Mouse (Mus musculus) liver, embryonic 15.5 days (tissue): ENCODE data around the gene Fgf10. TPM values are rescaled to one million over a fixed set of nuclear protein-coding genes. Genes with fewer than 3 reads are reported as not detected.

Experiments
- ATAC-seq: fragments of 200-750 bp; cut with Nextera tagmentation; 2 replicates; pipeline ENCODE4 v1.8.0; 2017; ENCODE audit warnings: moderate number of reproducible peaks, mild to moderate bottlenecking, moderate library complexity; ENCODE audit not compliant: insufficient read depth
- H3K27ac ChIP-seq: fragments of 300-500 bp; sonication (generic); replicated peaks from 2 replicates; pipeline ENCODE4 v1.5.1; 2015; ENCODE audit warnings: mild to moderate bottlenecking, inconsistent platforms
- H3K27me3 ChIP-seq: fragments of 300-500 bp; sonication (generic); 2 replicates; pipeline ENCODE4 v1.6.1; 2015; ENCODE audit warnings: mild to moderate bottlenecking, inconsistent platforms
- H3K36me3 ChIP-seq: fragments of 300-500 bp; sonication (generic); replicated peaks from 2 replicates; pipeline ENCODE4 v1.6.1; 2015; ENCODE audit warnings: moderate library complexity, mild to moderate bottlenecking, inconsistent platforms
- H3K4me1 ChIP-seq: fragments of 300-500 bp; sonication (generic); replicated peaks from 2 replicates; pipeline ENCODE4 v1.6.1; 2015; ENCODE audit warnings: inconsistent platforms
- H3K4me2 ChIP-seq: fragments of 300-500 bp; sonication (generic); 2 replicates; pipeline ENCODE4 v1.6.1; 2015; ENCODE audit warnings: moderate library complexity, mild to moderate bottlenecking, inconsistent platforms
- H3K4me3 ChIP-seq: fragments of 300-500 bp; sonication (generic); replicated peaks from 2 replicates; pipeline ENCODE4 v1.5.1; 2015; ENCODE audit warnings: mild to moderate bottlenecking, inconsistent platforms
- H3K9ac ChIP-seq: fragments of 300-500 bp; sonication (generic); 2 replicates; pipeline ENCODE4 v1.6.1; 2015; ENCODE audit warnings: moderate library complexity, mild to moderate bottlenecking, inconsistent platforms
- H3K9me3 ChIP-seq: fragments of 300-500 bp; sonication (generic); replicated peaks from 2 replicates; pipeline ENCODE4 v1.6.1; 2016; ENCODE audit warnings: inconsistent platforms
- WGBS: fragments of 180-500 bp; shearing (Covaris S2); methylation state at CpG from one replicate; pipeline ENCODE4 v1.1.7; 2015; ENCODE audit warnings: mixed read lengths; ENCODE audit not compliant: insufficient replicate concordance; 5-methylcytosine and 5-hydroxymethylcytosine counted together
- polyA plus RNA-seq: library from polyadenylated mRNA; unstranded; fragments of >200 nt; fragmentation: Nextera tagmentation; extraction: Ambion mirVana; gene quantifications from 2 replicates; pipeline ENCODE4 v1.2.1, GENCODE M21; 2015

Fgf10 gene
- polyA plus RNA-seq, 1 experiment from 2014 or later: 0.07 TPM

DNA sequence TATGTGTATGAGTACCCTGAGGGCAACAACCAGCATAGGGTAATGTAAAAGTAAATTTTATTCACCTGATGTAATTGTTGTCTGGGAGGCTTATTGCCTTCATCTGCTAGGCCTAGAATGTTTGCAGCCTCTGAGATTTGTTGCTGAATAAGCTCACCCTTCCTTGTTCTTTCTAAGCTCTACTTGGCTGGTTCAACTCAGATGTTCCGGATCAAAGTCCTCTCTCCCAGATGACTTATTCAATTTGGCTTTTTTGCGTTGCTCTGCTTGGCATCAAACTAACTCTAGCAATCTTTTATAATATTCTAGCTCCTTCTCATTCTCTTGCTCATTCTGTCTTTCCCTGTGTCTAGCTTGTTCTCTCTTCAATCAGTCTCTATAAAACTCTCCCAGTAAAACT, 109.6 kb downstream of the Fgf10 start:
- Histone ChIP-seq H3K36me3 (no peaks in the 10 kb centered on the region), H3K9me3 (no peaks in the 10 kb centered on the region), H3K27me3 (no peaks in the 10 kb centered on the region), H3K27ac (no peak overlapping the region), H3K4me2 (no peak overlapping the region), H3K4me1 (no peaks in the 10 kb centered on the region), H3K9ac (no peak overlapping the region), H3K4me3 (no peak overlapping the region)
- WGBS: 56% methylated on average over 2 of the region's 2 CpGs
- ATAC-seq: no peak

GRCm38 (mm10) chr13:118791753-118792152, 122.2 kb downstream of the Fgf10 start:
- H3K36me3 ChIP-seq: no peaks in the 10 kb centered on the region
- no peak for ATAC-seq
- H3K4me2 ChIP-seq: no peak overlapping the region
- no peak overlapping the region for H3K27ac ChIP-seq
- H3K4me3 ChIP-seq: no peak overlapping the region
- no peak overlapping the region for H3K9ac ChIP-seq
- WGBS: 42% methylated on average over 4 of the region's 4 CpGs
- no peaks in the 10 kb centered on the region for H3K9me3 ChIP-seq
- no peaks in the 10 kb centered on the region for H3K4me1 ChIP-seq
- no peaks in the 10 kb centered on the region for H3K27me3 ChIP-seq

GRCm38 (mm10) chr13:118792198-118792597, 122.6 kb downstream of the Fgf10 start:
- 32% methylated on average over 4 of the region's 4 CpGs for WGBS
- Histone ChIP-seq H3K9me3 (no peaks in the 10 kb centered on the region), H3K36me3 (no peaks in the 10 kb centered on the region), H3K4me3 (no peak overlapping the region), H3K27ac (no peak overlapping the region), H3K4me1 (no peaks in the 10 kb centered on the region), H3K9ac (no peak overlapping the region), H3K4me2 (no peak overlapping the region), H3K27me3 (no peaks in the 10 kb centered on the region)
- no peak for ATAC-seq

GRCm38 (mm10) chr13:118800176-118800575, 130.6 kb downstream of the Fgf10 start:
- Histone ChIP-seq H3K4me1 (no peaks in the 10 kb centered on the region), H3K4me2 (no peak overlapping the region), H3K27me3 (no peaks in the 10 kb centered on the region), H3K4me3 (no peak overlapping the region), H3K9me3 (no peaks in the 10 kb centered on the region), H3K9ac (no peak overlapping the region), H3K36me3 (no peaks in the 10 kb centered on the region), H3K27ac (no peak overlapping the region)
- 67% methylated on average over 4 of the region's 4 CpGs for WGBS
- no peak for ATAC-seq

DNA sequence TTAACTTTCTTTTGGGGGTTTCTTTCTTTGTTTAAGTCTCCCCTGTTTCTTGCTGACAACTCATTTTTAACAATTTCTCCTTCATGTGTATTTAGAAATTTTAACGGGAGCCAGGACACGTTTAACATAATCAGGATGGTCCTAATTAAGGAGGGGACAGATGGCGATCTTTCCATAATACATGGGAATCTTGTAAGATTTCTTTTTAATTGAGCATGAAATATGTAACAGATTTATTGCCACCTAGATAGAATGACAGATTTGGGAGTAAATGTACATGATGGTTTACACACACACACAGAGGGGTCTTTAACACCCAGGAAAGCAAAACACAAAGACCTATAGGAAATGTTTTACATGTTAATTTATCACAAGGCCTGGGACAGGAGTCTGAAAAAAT, 137.1 kb downstream of the Fgf10 start:
- Histone ChIP-seq H3K27me3 (no peaks in the 10 kb centered on the region), H3K36me3 (no peaks in the 10 kb centered on the region), H3K9ac (no peak overlapping the region), H3K27ac (no peak overlapping the region), H3K4me1 (no peaks in the 10 kb centered on the region), H3K4me3 (no peak overlapping the region), H3K9me3 (no peaks in the 10 kb centered on the region), H3K4me2 (no peak overlapping the region)
- WGBS: 64% methylated on average over 3 of the region's 3 CpGs
- no peak for ATAC-seq

DNA sequence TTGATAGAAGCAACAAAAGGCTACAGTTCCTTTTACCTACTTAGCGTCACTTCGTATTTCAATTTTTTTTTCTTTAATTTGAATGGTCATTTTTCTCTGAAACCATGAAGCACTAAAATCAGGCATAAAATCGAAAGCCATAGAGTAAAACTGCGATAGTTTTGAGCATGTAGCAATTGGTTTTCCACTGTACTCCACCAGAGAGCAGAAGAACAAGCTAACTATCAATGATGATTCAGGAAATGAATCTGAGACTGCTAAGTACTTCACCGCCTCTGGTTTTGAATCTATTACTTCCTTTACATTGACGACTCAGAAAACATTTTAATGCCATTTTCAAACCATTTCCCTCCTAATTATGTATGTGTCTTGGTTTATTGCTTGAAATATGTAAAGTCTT, 150.2 kb downstream of the Fgf10 start:
- Histone ChIP-seq H3K27me3 (no peaks in the 10 kb centered on the region), H3K4me2 (no peak overlapping the region), H3K36me3 (no peaks in the 10 kb centered on the region), H3K27ac (no peak overlapping the region), H3K4me3 (no peak overlapping the region), H3K9ac (no peak overlapping the region), H3K9me3 (no peaks in the 10 kb centered on the region), H3K4me1 (no peaks in the 10 kb centered on the region)
- WGBS: 60% methylated on average over 6 of the region's 6 CpGs
- no peak for ATAC-seq

DNA sequence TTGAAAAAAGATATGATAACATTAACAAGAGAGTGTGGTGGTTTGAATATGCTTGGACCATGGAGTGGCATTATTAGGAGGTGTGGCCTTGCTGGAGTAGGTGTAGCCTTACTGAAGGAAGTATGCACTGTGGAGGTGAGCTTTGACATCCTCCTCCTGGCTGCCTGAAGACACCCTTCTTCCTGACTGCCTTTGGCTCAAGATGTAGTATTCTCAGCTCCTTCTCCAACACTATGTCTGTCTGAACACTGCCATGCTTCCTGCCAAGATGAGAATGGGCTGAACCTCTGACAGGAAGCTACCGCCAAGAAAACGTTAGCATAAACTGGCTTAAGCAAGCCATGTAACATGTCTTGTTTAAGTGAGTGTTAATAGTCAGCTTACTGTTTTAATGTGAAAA, 153.5 kb downstream of the Fgf10 start:
- WGBS: 59% methylated on average over 2 of the region's 2 CpGs
- Histone ChIP-seq H3K9me3 (no peaks in the 10 kb centered on the region), H3K4me3 (no peak overlapping the region), H3K27ac (no peak overlapping the region), H3K4me1 (no peaks in the 10 kb centered on the region), H3K27me3 (no peaks in the 10 kb centered on the region), H3K36me3 (no peaks in the 10 kb centered on the region), H3K4me2 (no peak overlapping the region), H3K9ac (no peak overlapping the region)
- ATAC-seq: no peak

DNA sequence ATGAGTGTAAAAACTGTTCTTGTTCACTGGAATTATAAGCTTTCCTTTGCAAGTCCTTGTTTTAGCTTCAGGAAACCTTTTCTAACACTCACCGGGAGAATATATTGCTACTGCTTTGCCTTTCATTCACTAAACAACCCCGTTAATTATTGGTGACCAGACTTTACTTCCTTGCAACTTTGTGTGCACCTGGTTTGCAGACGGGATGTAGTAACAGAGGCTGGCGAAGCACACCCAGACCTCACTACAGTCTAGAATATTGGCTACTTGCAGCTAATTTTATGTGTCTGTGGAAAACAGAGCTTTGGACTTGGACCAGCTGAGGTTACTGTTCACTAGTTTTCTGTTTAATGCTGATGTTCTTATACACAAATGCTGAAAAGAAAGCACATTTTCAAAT, 155.5 kb downstream of the Fgf10 start:
- no peaks in the 10 kb centered on the region for H3K9me3 ChIP-seq
- H3K4me3 ChIP-seq: no peak overlapping the region
- H3K27me3 ChIP-seq: no peaks in the 10 kb centered on the region
- H3K36me3 ChIP-seq: no peaks in the 10 kb centered on the region
- ATAC-seq: no peak
- H3K9ac ChIP-seq: no peak overlapping the region
- H3K4me1 ChIP-seq: no peaks in the 10 kb centered on the region
- no peak overlapping the region for H3K4me2 ChIP-seq
- no peak overlapping the region for H3K27ac ChIP-seq
- WGBS: 60% methylated on average over 4 of the region's 4 CpGs

GRCm38 (mm10) chr13:118828604-118829381, 159.2 kb downstream of the Fgf10 start:
- H3K9me3 ChIP-seq: no peaks in the 10 kb centered on the region
- no peak for ATAC-seq
- no peaks in the 10 kb centered on the region for H3K36me3 ChIP-seq
- no peak overlapping the region for H3K27ac ChIP-seq
- H3K4me2 ChIP-seq: no peak overlapping the region
- no peaks in the 10 kb centered on the region for H3K27me3 ChIP-seq
- no peak overlapping the region for H3K9ac ChIP-seq
- no peak overlapping the region for H3K4me3 ChIP-seq
- H3K4me1 ChIP-seq: no peaks in the 10 kb centered on the region
- 59% methylated on average over 10 of the region's 10 CpGs for WGBS

DNA sequence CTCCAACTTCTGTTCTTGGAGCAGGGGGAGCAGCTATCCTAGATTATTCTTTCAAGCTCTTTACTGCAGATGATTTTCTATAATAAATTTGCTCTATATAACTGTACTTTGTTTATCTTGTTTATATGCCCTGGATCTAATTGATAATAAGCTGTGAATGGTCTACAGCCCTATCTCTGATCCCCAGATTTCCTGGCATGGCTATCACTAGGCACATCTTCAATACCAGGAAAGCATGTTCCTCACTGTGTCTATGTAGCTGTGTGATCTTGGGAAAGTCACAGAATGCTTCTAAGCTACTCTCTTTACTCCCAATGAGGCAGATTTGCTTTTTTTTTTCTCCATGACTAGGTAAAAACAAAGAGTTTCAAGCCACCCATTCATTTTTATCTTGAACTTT, 164.4 kb downstream of the Fgf10 start:
- Histone ChIP-seq H3K4me3 (no peak overlapping the region), H3K9me3 (no peaks in the 10 kb centered on the region), H3K36me3 (no peaks in the 10 kb centered on the region), H3K4me2 (no peak overlapping the region), H3K4me1 (no peaks in the 10 kb centered on the region), H3K9ac (no peak overlapping the region), H3K27ac (no peak overlapping the region), H3K27me3 (no peaks in the 10 kb centered on the region)
- ATAC-seq: no peak

GRCm38 (mm10) chr13:118835078-118835477, 165.5 kb downstream of the Fgf10 start:
- WGBS: 61% methylated on average over 4 of the region's 4 CpGs
- no peak overlapping the region for H3K4me3 ChIP-seq
- H3K9ac ChIP-seq: no peak overlapping the region
- H3K9me3 ChIP-seq: no peaks in the 10 kb centered on the region
- no peaks in the 10 kb centered on the region for H3K4me1 ChIP-seq
- ATAC-seq: no peak
- no peak overlapping the region for H3K27ac ChIP-seq
- no peaks in the 10 kb centered on the region for H3K27me3 ChIP-seq
- H3K36me3 ChIP-seq: no peaks in the 10 kb centered on the region
- H3K4me2 ChIP-seq: no peak overlapping the region
